Mouse (Mus musculus): ENCODE measurements at regions not wholly inside any gene's neighbourhood (a gene's known extent, or its start where the extent isn't known, plus 50 kb on each side); places are given as distances from the start of the nearest gene placed in this dataset.

DNA sequence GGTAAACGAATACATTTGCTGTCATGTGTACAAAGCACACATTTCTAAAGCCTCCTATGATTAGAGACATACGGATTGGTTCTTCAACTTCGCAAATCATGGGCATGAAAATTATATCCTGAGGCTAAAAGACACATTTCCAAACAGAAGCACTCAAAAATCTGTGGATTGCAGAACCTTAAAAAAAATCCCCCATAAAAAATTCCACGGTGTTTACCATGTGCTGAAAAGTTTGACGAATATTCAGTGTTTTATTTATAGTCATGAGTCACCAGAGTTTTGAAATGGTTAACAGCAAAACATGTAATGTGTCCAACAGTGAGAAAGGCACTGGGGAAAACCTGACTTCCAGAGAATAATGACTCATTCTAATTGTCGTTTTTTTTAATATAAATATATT lies 1214.9 kb upstream of the Cited2 start:
- no peak for TF ChIP-seq CTCF (IDR thresholded peaks at IDR 0.05; ENCODE audit: low read depth)
- no peak for TF ChIP-seq EP300 (IDR thresholded peaks at IDR 0.05; ENCODE audit: low read depth)

Measured in liver, embryonic 14.5 days (tissue).